Mouse (Mus musculus): ENCODE measurements around the gene Wee2. TPM values are rescaled to one million over a fixed set of nuclear protein-coding genes. Genes with fewer than 3 reads are reported as not detected.
A peak's percentile ranks its signal among the peaks of the same experiment; 100 is the strongest.

Gene Wee2
- polyA plus RNA-seq, 1 experiment, result 0.14 TPM

DNA sequence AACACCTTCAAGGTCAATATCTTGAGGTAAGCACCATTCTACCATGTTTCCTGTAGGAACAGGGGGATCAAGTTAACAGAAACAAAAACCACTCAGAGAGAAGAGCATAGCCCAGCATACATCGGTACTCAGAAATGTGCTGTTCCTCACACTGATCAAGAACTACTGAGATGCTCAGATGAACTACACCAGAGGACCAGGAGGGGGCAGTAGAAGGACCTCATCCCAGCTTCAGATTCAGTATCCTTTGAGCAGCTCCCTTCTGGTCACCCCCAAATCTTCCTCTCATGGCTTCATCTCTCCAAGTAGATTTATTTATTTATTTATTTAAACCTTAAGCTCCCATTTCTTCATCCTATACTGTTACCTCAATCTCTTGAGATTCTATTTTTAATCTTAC, 15.1 kb upstream of the Wee2 start:
- DNase-seq (ENCODE audit: low read depth), result peak; percentile 62

DNA sequence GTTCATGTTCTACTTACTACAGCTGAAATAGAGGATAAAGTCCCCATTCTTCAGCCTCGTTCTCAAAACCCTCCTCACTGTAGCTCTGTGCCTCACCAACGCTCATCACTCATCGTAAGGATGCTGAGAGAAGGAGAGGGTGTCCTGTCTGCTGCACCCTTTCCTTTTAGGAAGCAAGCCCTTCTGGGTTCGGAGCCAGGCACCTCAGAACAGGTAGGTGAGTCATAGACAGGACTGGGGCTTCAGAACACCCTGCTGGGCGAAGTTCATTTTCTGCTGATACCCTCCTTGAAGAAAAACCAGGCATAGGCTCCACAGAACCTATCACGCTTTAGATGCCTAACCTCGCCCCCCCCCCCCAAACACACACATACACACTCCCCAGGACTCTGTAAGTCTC, 11.4 kb upstream of the Wee2 start:
- TF ChIP-seq POLR2A (IDR thresholded peaks at IDR 0.05; ENCODE audit: borderline replicate concordance, extremely low read depth, insufficient read depth, insufficient read length, poor library complexity, severe bottlenecking) (no peak), CTCF (IDR thresholded peaks at IDR 0.05; ENCODE audit: borderline replicate concordance, extremely low read depth, insufficient read depth, insufficient read length) (no peak)
- no peak for DNase-seq (ENCODE audit: low read depth)

More for the DNA sequence above, 15.1 kb upstream of the Wee2 start:
- TF ChIP-seq POLR2A (IDR thresholded peaks at IDR 0.05; ENCODE audit: borderline replicate concordance, extremely low read depth, insufficient read depth, insufficient read length, poor library complexity, severe bottlenecking) (no peak), CTCF (IDR thresholded peaks at IDR 0.05; ENCODE audit: borderline replicate concordance, extremely low read depth, insufficient read depth, insufficient read length) (peak; percentile 64; the same call in 1 of the 2 replicates)

GRCm38 (mm10) chr6:40428696-40429095, 10.2 kb upstream of the Wee2 start:
- TF ChIP-seq POLR2A (IDR thresholded peaks at IDR 0.05; ENCODE audit: borderline replicate concordance, extremely low read depth, insufficient read depth, insufficient read length, poor library complexity, severe bottlenecking) (no peak), CTCF (IDR thresholded peaks at IDR 0.05; ENCODE audit: borderline replicate concordance, extremely low read depth, insufficient read depth, insufficient read length) (no peak)

DNA sequence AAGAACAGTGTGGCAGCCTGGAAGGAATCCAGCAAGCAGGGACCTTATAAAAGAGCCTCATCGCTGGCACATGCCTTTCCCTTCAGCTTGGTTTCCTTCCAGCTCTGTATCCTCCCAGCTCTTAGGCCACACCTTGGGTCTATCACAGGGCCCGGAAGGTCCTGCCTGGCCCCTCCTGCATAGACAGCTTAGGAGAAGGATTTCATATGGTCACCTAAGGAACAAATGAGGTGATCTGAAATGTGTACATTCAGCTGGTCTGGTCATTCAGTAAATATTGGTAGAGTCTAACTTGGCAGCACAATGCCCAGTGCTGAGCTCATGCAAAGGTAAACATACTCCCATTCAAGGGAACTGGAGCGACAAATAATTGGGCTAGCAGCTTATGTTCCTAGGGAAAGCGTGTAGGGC, 9.4 kb upstream of the Wee2 start:
- TF ChIP-seq CTCF (IDR thresholded peaks at IDR 0.05; ENCODE audit: borderline replicate concordance, extremely low read depth, insufficient read depth, insufficient read length), result no peak
- no peak for TF ChIP-seq POLR2A (IDR thresholded peaks at IDR 0.05; ENCODE audit: borderline replicate concordance, extremely low read depth, insufficient read depth, insufficient read length, poor library complexity, severe bottlenecking)
- DNase-seq (ENCODE audit: low read depth), result peak; percentile 85

More at GRCm38 (mm10) chr6:40428696-40429095, 10.2 kb upstream of the Wee2 start:
- DNase-seq (ENCODE audit: low read depth), result peak; percentile 79

- no peak for TF ChIP-seq CTCF (IDR thresholded peaks at IDR 0.05; ENCODE audit: borderline replicate concordance, extremely low read depth, insufficient read depth, insufficient read length)
- no peak for TF ChIP-seq POLR2A (IDR thresholded peaks at IDR 0.05; ENCODE audit: borderline replicate concordance, extremely low read depth, insufficient read depth, insufficient read length, poor library complexity, severe bottlenecking)
- DNase-seq (ENCODE audit: low read depth), result no peak
Observed at GRCm38 (mm10) chr6:40430251-40430650, 8.6 kb upstream of the Wee2 start.

DNA sequence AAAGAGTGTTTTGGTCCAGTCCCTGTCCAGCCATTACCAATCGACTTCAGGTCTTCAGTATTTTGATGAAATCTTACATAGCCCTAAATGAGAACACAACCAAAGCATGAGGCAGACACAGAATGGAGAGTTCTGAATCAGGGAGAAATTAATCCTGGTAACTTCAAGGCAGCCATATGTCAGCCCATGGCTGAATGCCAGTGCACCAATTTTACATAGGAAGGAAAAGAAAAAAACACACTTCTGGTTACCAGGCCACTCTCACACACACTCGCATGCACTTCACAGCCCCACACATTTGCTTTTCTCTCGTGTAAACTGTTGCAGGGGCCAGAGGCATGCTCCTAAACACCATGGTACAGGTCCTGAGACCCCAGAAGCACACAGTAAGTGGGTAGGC, 8.0 kb upstream of the Wee2 start:
- peak; percentile 85 for DNase-seq (ENCODE audit: low read depth)
- TF ChIP-seq CTCF (IDR thresholded peaks at IDR 0.05; ENCODE audit: borderline replicate concordance, extremely low read depth, insufficient read depth, insufficient read length) (no peak), POLR2A (IDR thresholded peaks at IDR 0.05; ENCODE audit: borderline replicate concordance, extremely low read depth, insufficient read depth, insufficient read length, poor library complexity, severe bottlenecking) (no peak)

DNA sequence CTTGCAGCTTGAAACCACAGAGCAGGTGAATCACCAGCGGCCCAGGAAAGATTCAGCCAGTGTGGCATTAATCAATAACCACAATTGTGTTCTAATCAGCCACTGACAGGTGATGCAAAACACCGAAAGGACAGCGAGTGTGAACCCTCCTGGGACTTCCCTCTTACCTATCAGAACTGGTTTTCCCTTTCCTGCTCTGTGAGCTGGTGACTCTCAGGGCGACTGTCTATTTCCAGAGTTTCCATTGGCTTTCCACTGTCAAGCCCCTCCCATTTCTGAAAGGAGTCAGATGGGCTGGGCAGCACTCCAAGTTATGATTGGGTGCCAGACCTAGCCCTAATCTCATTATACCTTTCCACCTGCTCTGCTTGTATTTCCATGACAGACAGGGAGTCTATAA, 7.5 kb upstream of the Wee2 start:
- no peak for TF ChIP-seq POLR2A (IDR thresholded peaks at IDR 0.05; ENCODE audit: borderline replicate concordance, extremely low read depth, insufficient read depth, insufficient read length, poor library complexity, severe bottlenecking)
- no peak for TF ChIP-seq CTCF (IDR thresholded peaks at IDR 0.05; ENCODE audit: borderline replicate concordance, extremely low read depth, insufficient read depth, insufficient read length)
- peak; percentile 81 for DNase-seq (ENCODE audit: low read depth)

DNA sequence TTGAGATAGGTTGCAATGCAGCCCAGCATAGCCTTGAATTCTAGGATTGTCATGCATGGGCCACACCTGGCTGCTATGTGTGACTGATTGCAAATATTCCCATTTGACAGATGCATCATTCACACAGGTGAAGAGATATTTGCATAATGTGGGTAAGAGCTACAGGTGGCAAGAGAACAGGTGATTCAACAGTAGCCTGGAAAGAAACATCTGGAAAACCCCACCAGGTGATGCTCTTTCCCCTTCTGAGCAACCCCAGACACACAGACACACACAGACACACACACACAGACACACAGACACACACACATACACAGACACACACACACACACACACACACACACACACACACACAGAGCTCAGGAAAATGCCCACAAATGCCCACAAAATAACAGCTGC, 7.1 kb upstream of the Wee2 start:
- no peak for DNase-seq (ENCODE audit: low read depth)
- no peak for TF ChIP-seq POLR2A (IDR thresholded peaks at IDR 0.05; ENCODE audit: borderline replicate concordance, extremely low read depth, insufficient read depth, insufficient read length, poor library complexity, severe bottlenecking)

- TF ChIP-seq CTCF (IDR thresholded peaks at IDR 0.05; ENCODE audit: borderline replicate concordance, extremely low read depth, insufficient read depth, insufficient read length), result no peak
- no peak for TF ChIP-seq POLR2A (IDR thresholded peaks at IDR 0.05; ENCODE audit: borderline replicate concordance, extremely low read depth, insufficient read depth, insufficient read length, poor library complexity, severe bottlenecking)
- peak; percentile 92 for DNase-seq (ENCODE audit: low read depth)
Observed at GRCm38 (mm10) chr6:40432346-40433275, 6.3 kb upstream of the Wee2 start.

GRCm38 (mm10) chr6:40434697-40435096, 4.2 kb upstream of the Wee2 start:
- TF ChIP-seq POLR2A (IDR thresholded peaks at IDR 0.05; ENCODE audit: borderline replicate concordance, extremely low read depth, insufficient read depth, insufficient read length, poor library complexity, severe bottlenecking) (no peak), CTCF (IDR thresholded peaks at IDR 0.05; ENCODE audit: borderline replicate concordance, extremely low read depth, insufficient read depth, insufficient read length) (no peak)
- no peak for DNase-seq (ENCODE audit: low read depth)

DNA sequence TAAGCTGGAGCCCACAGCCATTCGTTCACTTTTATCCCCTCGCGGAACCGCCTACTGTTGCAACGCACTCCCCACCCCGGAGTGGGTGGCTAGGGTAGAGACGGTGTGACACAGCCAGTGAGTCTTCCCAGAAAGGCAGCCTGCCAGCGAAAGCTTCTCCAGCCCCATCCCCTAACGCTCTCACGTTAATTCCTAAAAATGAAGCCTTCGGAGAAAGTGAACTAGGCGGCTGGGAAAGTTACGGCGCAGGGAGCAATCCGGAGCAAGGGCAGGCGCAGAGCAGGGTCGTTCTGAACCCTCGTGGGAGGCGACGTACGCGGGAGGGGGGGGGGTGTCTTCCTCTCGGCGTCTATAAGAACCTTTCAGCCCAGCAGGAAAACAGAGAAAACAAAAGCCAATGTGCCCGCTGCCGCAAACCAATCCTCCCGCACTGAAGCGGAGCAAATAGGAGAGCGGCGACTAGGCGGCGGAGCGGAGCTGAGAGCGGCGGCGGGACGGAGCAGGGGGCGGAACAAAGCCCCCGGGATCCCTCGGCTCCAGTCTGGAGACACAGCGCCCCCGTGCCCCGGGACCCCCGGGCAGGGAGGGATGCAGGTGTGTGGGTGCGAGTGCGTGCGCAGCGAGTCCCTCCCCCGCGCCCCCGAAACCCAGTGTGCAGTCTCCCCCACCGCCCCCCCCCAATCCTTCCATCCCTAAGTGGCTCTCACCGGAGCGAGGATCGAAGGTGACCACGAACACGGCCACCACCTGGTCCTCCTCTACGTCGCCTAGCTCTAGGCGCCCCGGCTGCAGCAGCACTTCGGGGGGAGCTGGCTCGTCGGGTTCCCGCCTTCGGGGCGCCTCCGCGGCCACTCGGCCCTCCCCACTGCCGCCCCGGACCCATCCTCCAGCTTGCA, 3.5 kb upstream of the Wee2 start:
- peak; percentile 24; the same call in 1 of the 2 replicates for TF ChIP-seq POLR2A (IDR thresholded peaks at IDR 0.05; ENCODE audit: borderline replicate concordance, extremely low read depth, insufficient read depth, insufficient read length, poor library complexity, severe bottlenecking)
- no peak; the same call in 1 of the 2 replicates for TF ChIP-seq CTCF (IDR thresholded peaks at IDR 0.05; ENCODE audit: borderline replicate concordance, extremely low read depth, insufficient read depth, insufficient read length)
- DNase-seq (ENCODE audit: low read depth), result peak; percentile 83
